Mouse (Mus musculus) right cerebral cortex, postnatal 36 days (tissue): ENCODE measurements around the gene Eda2r.

ENCODE experiments used
- DNase-seq, 2 experiments: peaks; one replicate each; pipeline ENCODE4 v3.0.0; 2022; ENCODE audit warnings: low spot score in 2 of 2, mixed read lengths in 1 of 2

Gene Eda2r

GRCm38 (mm10) chrX:97377065-97377421 is at the start of gene Eda2r:
Gene Eda2r, minus strand, starts transcription at chrX:97377216.
- DNase-seq, result no peak

DNA sequence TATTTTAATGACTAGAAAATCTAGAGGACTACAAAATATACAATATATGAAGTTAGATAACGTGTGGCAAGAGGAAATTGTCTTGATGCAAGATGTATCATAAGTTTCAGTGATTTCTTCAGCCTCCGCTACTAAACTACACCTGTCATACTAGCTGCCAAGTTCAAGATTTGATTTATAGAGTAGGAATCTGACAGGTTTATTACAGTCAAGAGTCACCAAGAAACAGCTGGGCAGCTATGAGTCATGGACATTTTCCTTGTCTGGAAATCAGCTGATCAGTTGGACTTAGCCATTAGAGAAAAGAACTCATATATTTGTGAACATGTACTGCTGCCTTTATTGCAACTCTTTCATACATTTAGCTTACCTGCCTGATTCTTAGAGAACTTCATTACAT is 20.9 kb upstream of the Eda2r start:
- DNase-seq, result no peak

DNA sequence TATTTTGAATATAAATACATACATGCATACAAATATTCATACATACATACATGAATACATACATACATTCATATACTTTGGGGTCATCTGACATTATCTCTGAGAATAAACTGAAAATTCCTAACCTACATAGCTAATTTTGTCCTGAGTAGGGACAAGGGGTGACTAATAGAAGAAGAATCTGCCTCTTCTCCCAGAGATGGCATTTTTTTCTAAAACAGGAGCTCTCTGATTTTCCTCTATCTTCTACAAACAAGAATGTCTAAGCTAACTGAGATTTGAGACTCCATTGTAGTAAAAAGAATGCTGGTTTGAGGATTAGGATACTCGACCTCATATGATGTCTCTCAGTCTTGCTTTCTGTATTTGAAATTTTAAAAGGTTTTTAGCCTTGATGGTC is 1.1 kb upstream of the Eda2r start:
- DNase-seq, result no peak

DNA sequence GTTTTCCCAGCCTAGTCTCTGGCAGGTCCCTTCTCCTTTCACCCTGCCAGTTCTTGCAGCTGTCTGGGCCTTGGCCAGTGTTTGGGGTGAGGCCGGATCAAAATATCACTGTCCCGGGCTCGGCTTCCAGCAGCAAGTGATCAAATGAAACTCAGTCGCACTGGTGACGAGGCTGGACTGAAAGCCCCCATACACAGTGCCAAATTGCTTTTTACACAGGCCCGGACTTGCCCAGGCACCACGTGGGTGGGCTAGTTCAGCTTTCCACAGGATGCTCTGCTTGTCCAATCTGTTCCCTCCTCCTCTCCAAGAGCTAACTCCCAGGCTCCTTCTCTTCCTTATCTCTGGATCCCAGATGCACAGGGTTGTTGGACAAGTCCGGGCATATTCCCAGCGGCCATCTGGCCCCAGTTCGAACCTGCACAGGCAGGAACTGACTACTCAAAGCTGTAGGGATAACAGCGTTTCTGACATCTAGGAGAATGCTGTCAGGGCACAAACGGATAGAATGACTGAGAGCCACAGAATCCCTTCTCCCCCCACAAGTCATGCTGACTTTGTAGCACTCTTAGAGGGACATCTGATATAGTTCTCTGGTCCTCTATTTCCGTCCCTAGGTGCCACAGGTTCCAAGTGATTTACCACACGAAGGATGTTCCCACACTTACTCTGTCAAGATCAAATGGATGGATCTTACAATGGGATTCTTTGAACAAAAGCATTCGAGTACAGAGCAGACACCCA is 523 bp downstream of the Eda2r start:
- DNase-seq, result no peak

DNA sequence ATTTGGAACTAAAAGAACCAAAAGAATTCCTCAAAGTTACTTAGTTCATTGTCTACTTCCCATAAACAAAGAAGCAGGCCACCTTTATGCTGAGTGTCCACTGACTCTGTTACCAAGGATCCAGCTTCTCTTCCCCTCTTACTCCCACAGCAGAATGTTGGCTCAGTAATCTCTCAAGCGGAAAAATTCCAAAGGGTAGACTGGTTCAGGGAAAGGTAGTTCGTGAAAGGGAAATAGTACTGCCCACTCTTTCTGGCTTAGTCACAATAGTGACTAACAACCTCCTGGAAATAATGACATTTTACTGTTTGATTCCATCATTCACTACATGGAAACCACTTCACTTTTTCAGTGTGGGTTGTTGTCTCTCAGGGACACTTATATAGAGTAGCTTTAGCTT is 4.2 kb downstream of the Eda2r start:
- DNase-seq, result no peak

DNA sequence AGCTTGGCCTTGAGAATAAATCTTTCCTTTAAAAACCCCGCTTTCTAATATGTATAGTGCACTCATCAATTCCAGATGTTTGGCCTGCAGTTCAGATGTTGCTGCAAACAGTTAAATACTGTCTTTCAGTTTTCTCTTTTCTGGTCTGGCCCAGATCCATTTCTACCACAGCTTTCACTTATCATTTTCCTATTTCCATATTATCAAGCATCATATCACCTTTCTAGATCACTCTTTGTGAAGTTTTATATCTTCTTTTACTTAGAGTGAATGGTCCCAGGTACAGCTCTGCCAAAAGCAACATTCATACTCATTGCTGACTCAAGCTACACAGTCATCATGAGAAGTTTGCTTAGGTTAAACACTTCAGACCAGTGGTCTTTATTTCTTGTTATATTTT is 7.8 kb downstream of the Eda2r start:
- no peak for DNase-seq

DNA sequence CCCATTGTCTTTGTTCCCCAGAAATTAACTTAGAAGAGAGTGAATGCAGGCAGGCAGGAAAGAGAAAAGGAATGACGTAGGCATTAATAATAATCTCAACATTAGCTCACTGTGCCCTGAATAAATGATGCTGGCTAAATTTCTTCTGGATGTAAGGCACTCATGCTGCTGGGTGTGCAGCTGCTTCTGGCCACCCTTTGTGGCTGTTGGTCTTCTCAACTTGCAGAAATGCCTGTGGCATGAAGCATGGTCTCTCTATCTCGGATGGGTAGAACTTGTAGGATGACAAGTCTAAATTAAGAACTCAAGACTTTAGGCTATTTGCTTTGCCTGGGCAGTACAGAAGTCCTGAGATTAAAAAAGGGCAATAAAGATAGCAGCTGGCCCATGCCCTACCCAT is 8.3 kb downstream of the Eda2r start:
- no peak for DNase-seq

- DNase-seq, result no peak
Observed at GRCm38 (mm10) chrX:97360919-97361318, 16.1 kb downstream of the Eda2r start.

DNA sequence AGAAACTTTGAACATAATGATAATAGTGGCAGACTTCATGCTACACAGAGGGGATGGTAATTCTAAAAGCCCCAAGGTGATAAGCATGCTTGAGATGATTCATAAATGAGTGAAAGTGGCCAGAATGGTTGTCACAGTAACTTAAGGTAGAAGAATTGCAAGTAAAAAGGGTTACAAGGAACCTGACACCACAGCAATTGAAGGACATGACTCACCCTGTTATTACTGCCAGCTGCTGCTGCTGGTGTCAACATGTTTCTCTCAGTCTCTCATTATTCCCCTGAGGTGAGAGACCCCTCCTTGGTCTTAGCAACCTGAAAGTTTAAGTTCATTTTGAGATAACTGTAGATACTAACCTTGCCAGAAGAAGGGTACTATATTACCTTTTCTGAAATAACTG is 49.1 kb downstream of the Eda2r start:
- DNase-seq, result no peak
